Mouse (Mus musculus) forebrain, postnatal 0 days (tissue): Measurements from ENCODE around the gene Clcn5. TPM values are rescaled to one million over a fixed set of nuclear protein-coding genes. Genes with fewer than 3 reads are reported as not detected.
A peak's percentile ranks its signal among the peaks of the same experiment; 100 is the strongest.

Experiments
- ATAC-seq: fragments of 200-750 bp; cut with Nextera tagmentation; 2 replicates; pipeline ENCODE4 v1.8.0; 2017; ENCODE audit warnings: mild to moderate bottlenecking, moderate library complexity
- DNase-seq: peaks from one replicate; pipeline ENCODE4 v3.0.0-alpha.2; 2015
- H3K27ac ChIP-seq: fragments of 300-500 bp; sonication (generic); 2 replicates; pipeline ENCODE4 v1.5.1; 2014; ENCODE audit warnings: low read depth, mild to moderate bottlenecking, antibody characterized with exemption, low read length, moderate library complexity, mixed read lengths
- H3K27me3 ChIP-seq: fragments of 300-500 bp; sonication (generic); 2 replicates; pipeline ENCODE4 v1.6.1; 2014; ENCODE audit warnings: mild to moderate bottlenecking, low read length, mixed read lengths; ENCODE audit not compliant: insufficient read depth
- H3K36me3 ChIP-seq: fragments of 300-500 bp; sonication (generic); 2 replicates; pipeline ENCODE4 v1.6.1; 2014; ENCODE audit warnings: mild to moderate bottlenecking, moderate library complexity; ENCODE audit not compliant: insufficient read depth
- H3K4me1 ChIP-seq: fragments of 300-500 bp; sonication (generic); 2 replicates; pipeline ENCODE4 v1.6.1; 2014; ENCODE audit warnings: antibody characterized with exemption; ENCODE audit not compliant: insufficient read depth
- H3K4me2 ChIP-seq: fragments of 300-500 bp; sonication (generic); 2 replicates; pipeline ENCODE4 v1.6.1; 2014; ENCODE audit warnings: low read depth, mild to moderate bottlenecking, moderate library complexity
- H3K4me3 ChIP-seq: fragments of 300-500 bp; sonication (generic); 2 replicates; pipeline ENCODE4 v1.5.1; 2014; ENCODE audit warnings: low read depth, low read length, mixed read lengths
- H3K9ac ChIP-seq: fragments of 300-500 bp; sonication (generic); 2 replicates; pipeline ENCODE4 v1.6.1; 2014; ENCODE audit warnings: mild to moderate bottlenecking
- H3K9me3 ChIP-seq: fragments of 300-500 bp; sonication (generic); 2 replicates; pipeline ENCODE4 v1.6.1; 2016; ENCODE audit warnings: low read length
- CTCF ChIP-seq: sonication (generic); IDR thresholded peaks from 2 replicates; pipeline ENCODE4 v1.5.1; 2016; ENCODE audit warnings: antibody characterized with exemption, control low read depth, low read depth
- WGBS: fragments of 180-500 bp; shearing (Covaris S2); extraction: QIAGEN DNeasy Blood & Tissue Kit; methylation state at CpG from one replicate; pipeline ENCODE4 v1.1.7; 2014; 5-methylcytosine and 5-hydroxymethylcytosine counted together
- polyA plus RNA-seq: library from polyadenylated mRNA; unstranded; fragments of >200 nt; fragmentation: Nextera tagmentation; extraction: Ambion mirVana; gene quantifications from 2 replicates; pipeline ENCODE4 v1.2.1, GENCODE M21; 2015
- total RNA-seq: library from RNA; depleted of rRNA; stranded (reverse); fragments of >200 nt; gene quantifications from 2 replicates; pipeline ENCODE4 v1.2.3, GENCODE M21; 2014

The Clcn5 gene
- total and polyA plus RNA-seq, 2 experiments from 2014 or later = 3.9 to 20.9 TPM

- Histone ChIP-seq H3K4me1 (no peaks in the 10 kb centered on the region), H3K36me3 (no peaks in the 10 kb centered on the region), H3K9ac (no peak overlapping the region), H3K9me3 (no peaks in the 10 kb centered on the region), H3K27me3 (no peaks in the 10 kb centered on the region), H3K4me2 (no peak overlapping the region), H3K4me3 (no peak overlapping the region), H3K27ac (no peak overlapping the region)
- WGBS = 47% methylated on average over 5 of the region's 5 CpGs
- ATAC-seq (peak; percentile 89), DNase-seq (peak; percentile 39)
- TF ChIP-seq CTCF = no peak
Observed at GRCm38 (mm10) chrX:7279722-7280121, 39.4 kb downstream of the Clcn5 start.

DNA sequence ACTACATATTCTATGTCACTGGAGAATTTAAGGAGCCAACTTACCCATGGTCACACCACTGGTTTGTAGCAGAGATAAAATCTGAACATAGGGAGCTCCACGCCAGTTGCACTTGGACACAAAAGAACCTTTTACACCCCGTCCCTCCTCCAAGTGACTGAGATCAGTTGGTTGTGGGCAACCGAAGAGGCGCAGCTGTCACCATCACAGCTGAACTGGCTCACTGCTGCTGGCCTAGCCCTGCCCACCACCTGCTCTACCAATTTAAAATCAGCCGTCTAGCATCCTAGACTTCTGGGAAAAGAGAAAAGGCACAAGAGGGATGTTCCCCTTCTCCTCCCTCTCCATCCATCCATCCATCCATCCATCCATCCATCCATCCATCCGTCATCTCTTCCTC, 42.6 kb downstream of the Clcn5 start:
- Histone ChIP-seq H3K27ac (no peak overlapping the region), H3K4me1 (no peaks in the 10 kb centered on the region), H3K9ac (no peak overlapping the region), H3K36me3 (no peaks in the 10 kb centered on the region), H3K9me3 (no peaks in the 10 kb centered on the region), H3K27me3 (no peaks in the 10 kb centered on the region), H3K4me3 (no peak overlapping the region), H3K4me2 (no peak overlapping the region)
- no peak for DNase-seq
- no peak for ATAC-seq
- no peak for TF ChIP-seq CTCF
- WGBS = 72% methylated on average over 6 of the region's 6 CpGs

DNA sequence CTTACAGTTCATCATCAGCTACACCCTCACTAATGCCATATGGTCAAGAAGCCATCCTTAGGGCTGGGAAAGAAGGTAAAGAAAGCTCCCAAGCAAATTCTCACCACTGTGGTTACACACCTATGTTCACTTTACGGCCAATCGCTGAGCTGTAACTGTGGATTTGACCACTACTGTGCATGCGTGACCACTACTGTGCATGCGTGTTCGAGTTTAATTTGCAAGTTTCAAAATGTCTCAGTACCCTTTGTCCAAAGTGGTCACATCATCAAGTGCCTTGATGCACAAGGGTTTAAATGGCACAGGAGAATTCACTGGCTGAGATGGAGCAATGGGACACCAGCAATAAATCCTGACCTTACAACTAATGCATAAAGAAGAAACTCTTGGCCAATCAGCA, 58.0 kb downstream of the Clcn5 start:
- Histone ChIP-seq H3K4me2 (no peak overlapping the region), H3K9me3 (no peaks in the 10 kb centered on the region), H3K9ac (no peak overlapping the region), H3K27me3 (no peaks in the 10 kb centered on the region), H3K4me3 (no peak overlapping the region), H3K4me1 (no peaks in the 10 kb centered on the region), H3K36me3 (no peaks in the 10 kb centered on the region), H3K27ac (no peak overlapping the region)
- DNase-seq = no peak
- WGBS = 94% methylated on average over 5 of the region's 5 CpGs
- ATAC-seq = no peak
- no peak for TF ChIP-seq CTCF

- Histone ChIP-seq H3K9ac (no peak overlapping the region), H3K27ac (no peak overlapping the region), H3K27me3 (no peaks in the 10 kb centered on the region), H3K9me3 (no peaks in the 10 kb centered on the region), H3K36me3 (no peaks in the 10 kb centered on the region), H3K4me3 (no peak overlapping the region), H3K4me1 (no peaks in the 10 kb centered on the region), H3K4me2 (no peak overlapping the region)
- ATAC-seq (no peak), DNase-seq (no peak)
- no peak for TF ChIP-seq CTCF
- 83% methylated on average over 5 of the region's 5 CpGs for WGBS
Observed at GRCm38 (mm10) chrX:7260400-7261113, 58.6 kb downstream of the Clcn5 start.

DNA sequence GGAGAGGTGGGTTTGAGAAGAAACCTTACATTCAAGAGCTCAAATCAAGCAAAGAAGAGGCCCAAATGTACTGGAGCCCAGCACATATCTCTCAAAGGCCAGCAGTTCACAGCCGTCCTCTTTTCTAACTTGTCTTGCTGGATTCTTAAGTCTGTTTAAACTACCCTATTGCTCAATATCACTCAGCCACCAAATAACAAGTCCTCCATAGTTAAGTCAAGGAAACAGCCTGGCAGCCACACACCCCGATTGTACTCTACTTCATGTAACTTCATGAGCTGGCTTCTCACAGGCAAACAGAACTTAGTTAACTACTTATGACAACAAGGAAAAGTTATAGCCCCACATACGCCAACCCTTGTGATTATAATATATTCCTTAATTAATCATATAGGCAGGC, 59.4 kb downstream of the Clcn5 start:
- DNase-seq = no peak
- no peaks in the 10 kb centered on the region for H3K36me3 ChIP-seq
- ATAC-seq = no peak
- H3K4me2 ChIP-seq = no peak overlapping the region
- no peaks in the 10 kb centered on the region for H3K4me1 ChIP-seq
- no peak overlapping the region for H3K27ac ChIP-seq
- H3K9ac ChIP-seq = no peak overlapping the region
- H3K9me3 ChIP-seq = no peaks in the 10 kb centered on the region
- no peak for TF ChIP-seq CTCF
- WGBS = 86% methylated on average over 3 of the region's 3 CpGs
- H3K27me3 ChIP-seq = no peaks in the 10 kb centered on the region
- H3K4me3 ChIP-seq = no peak overlapping the region

DNA sequence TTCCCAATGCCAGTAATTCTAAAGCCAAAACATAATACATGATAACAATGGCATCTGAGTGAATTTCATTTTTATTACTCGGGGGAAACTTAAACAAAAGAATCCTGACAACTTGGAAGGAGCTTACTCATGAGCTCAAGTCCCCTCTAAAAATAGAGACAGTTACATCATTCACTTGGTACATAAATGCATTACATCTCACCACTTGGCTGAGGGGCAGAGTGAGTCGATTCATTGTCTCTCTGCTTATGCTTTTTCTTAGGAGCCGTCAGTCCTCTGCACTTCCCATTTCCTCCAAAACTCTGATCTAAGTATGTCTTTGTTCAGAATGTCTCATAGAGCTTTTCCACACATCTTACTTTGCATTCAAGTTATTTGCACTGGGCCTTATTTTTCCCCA, 63.1 kb downstream of the Clcn5 start:
- H3K4me1 ChIP-seq = no peaks in the 10 kb centered on the region
- no peak for TF ChIP-seq CTCF
- H3K4me3 ChIP-seq = no peak overlapping the region
- no peaks in the 10 kb centered on the region for H3K9me3 ChIP-seq
- H3K27ac ChIP-seq = no peak overlapping the region
- no peak overlapping the region for H3K4me2 ChIP-seq
- DNase-seq (no peak), ATAC-seq (peak; percentile 63)
- WGBS = 58% methylated on average over 3 of the region's 3 CpGs
- no peaks in the 10 kb centered on the region for H3K27me3 ChIP-seq
- no peak overlapping the region for H3K9ac ChIP-seq
- H3K36me3 ChIP-seq = no peaks in the 10 kb centered on the region

- no peak for DNase-seq
- Histone ChIP-seq H3K4me3 (no peak overlapping the region), H3K27me3 (no peaks in the 10 kb centered on the region), H3K4me2 (no peak overlapping the region), H3K9me3 (no peaks in the 10 kb centered on the region), H3K27ac (no peak overlapping the region), H3K36me3 (no peaks in the 10 kb centered on the region), H3K4me1 (no peaks in the 10 kb centered on the region), H3K9ac (no peak overlapping the region)
- 81% methylated on average over 5 of the region's 5 CpGs for WGBS
- no peak for ATAC-seq
- TF ChIP-seq CTCF = no peak
Observed at GRCm38 (mm10) chrX:7204099-7204498, 115.1 kb downstream of the Clcn5 start.
